Mouse (Mus musculus): ENCODE data around the gene Plekha7. TPM values are rescaled to one million over a fixed set of nuclear protein-coding genes. Genes with fewer than 3 reads are reported as not detected.
A peak's percentile ranks its signal among the peaks of the same experiment; 100 is the strongest.

Plekha7 gene
- polyA plus RNA-seq, 1 experiment from 2014 or later, result 10.4 TPM

DNA sequence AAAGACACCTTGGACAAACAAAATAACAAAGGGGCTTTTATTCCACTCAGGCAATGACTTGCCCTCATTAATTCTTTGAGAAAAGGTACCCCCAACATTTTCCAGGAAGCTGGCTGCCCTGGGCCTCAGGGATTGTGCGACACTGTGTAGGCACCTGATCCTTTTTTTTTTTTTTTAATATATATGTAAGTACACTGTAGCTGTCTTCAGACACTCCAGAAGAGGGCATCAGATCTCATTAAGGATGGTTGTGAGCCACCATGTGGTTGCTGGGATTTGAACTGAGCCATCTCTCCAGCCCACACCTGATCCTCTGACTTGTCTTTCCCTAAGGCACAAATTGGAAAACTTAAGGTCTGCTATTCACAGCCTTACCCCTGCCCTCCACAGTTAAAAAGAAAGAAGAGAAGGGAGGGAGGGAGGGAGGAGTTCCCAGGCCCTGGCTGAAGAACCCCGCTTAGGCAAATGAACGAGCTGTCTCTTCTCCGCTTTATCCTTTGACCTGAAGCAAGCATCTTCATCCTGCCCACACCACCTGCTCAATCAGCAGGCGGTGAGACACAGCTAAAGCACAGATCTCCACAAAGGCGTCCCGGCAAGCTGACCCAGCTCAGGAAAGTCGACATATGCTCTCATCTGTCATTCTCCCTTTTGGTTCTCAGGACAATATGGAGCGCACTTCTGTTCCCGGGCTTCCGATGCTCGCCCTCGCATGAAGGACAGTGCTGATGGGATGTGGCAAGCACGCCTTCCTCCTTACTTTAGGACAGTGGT is 85.0 kb downstream of the Plekha7 start:
- H3K4me2 ChIP-seq, result no peak overlapping the region
- H3K36me3 ChIP-seq (ENCODE audit: control insufficient read depth, insufficient read depth, low read length), result no peaks in the 10 kb centered on the region
- no peaks in the 10 kb centered on the region for H3K9me3 ChIP-seq (ENCODE audit: control insufficient read depth, low read length)
- no peak overlapping the region for H3K9ac ChIP-seq (ENCODE audit: low read length)
- DNase-seq (ENCODE audit: low spot score, missing footprints) (no peak), ATAC-seq (ENCODE audit: low FRiP score) (peak; percentile 64; the same call in 1 of the 2 replicates)
- no peak overlapping the region for H3K4me3 ChIP-seq (ENCODE audit: low read depth, low read length)
- 41% methylated on average over 14 of the region's 14 CpGs for WGBS
- H3K27ac ChIP-seq (ENCODE audit: low read depth, low read length), result no peak overlapping the region
- no peaks in the 10 kb centered on the region for H3K27me3 ChIP-seq (ENCODE audit: control insufficient read depth, insufficient read depth, low read length)
- peaks cover 9% of the 10 kb centered on the region for H3K4me1 ChIP-seq (ENCODE audit: control insufficient read depth, insufficient read depth, low read length)

DNA sequence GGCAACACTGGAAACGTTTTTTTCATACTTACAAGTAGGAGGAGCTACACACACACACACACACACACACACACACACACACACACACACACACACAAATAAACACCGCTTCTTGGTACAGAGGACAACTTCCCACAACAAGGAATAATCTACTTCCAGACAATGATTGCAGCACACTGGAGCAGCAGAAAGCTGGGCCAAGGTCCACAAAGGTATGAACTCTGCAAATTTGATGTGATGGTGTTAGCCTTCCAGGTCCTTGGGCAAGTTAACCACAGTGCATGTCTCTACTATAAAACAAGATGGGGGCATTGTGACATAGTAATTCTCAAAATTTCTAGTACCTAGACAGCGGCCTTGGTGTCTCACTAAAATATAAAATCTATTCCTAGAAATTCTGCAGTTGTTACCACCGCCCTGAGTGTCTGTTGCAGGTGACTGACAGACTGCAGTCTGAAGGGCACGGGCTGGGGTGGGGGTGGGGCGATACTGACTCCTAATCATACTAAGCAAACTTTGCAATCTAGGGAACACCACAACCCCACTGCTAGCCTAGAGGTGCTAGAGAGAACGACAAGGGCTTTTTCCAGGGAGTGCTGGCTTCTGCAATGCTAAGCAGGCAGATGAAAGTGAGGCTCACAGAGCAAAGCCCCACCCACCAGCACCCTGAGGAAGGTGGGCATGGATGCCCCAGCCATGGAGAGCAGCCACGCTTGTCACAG is 85.7 kb downstream of the Plekha7 start:
- no peaks in the 10 kb centered on the region for H3K27me3 ChIP-seq (ENCODE audit: control insufficient read depth, insufficient read depth, low read length)
- peaks cover 9% of the 10 kb centered on the region for H3K4me1 ChIP-seq (ENCODE audit: control insufficient read depth, insufficient read depth, low read length)
- H3K36me3 ChIP-seq (ENCODE audit: control insufficient read depth, insufficient read depth, low read length), result no peaks in the 10 kb centered on the region
- ATAC-seq (ENCODE audit: low FRiP score) (peak; percentile 52; the same call in 1 of the 2 replicates), DNase-seq (ENCODE audit: low spot score, missing footprints) (no peak)
- H3K9ac ChIP-seq (ENCODE audit: low read length), result no peak overlapping the region
- no peak overlapping the region for H3K27ac ChIP-seq (ENCODE audit: low read depth, low read length)
- no peaks in the 10 kb centered on the region for H3K9me3 ChIP-seq (ENCODE audit: control insufficient read depth, low read length)
- no peak overlapping the region for H3K4me3 ChIP-seq (ENCODE audit: low read depth, low read length)
- no peak overlapping the region for H3K4me2 ChIP-seq
- WGBS, result 63% methylated on average over 8 of the region's 8 CpGs

DNA sequence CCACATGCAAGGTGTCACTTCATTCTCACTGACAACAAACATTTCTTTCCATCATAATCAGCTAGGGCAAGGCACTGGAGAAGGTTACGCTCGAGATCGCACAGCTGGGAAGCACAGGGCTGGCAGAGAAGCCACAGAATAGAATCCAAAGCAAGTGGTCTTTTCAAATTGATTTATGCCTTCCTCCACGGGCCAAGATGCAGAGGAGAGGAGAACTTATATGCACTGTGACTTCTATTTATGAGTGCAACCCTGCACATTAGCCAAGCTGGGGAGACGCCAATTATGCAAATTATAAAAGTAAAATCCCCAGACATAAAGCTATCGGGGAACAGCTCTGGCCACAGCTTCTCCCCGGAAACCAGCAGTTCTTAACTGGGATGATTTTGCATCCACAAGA is 86.3 kb downstream of the Plekha7 start:
- H3K9me3 ChIP-seq (ENCODE audit: control insufficient read depth, low read length), result no peaks in the 10 kb centered on the region

GRCm38 (mm10) chr7:116220103-116220707 is 88.0 kb downstream of the Plekha7 start:
- WGBS, result 90% methylated on average over 12 of the region's 12 CpGs

More for the DNA sequence above, 86.3 kb downstream of the Plekha7 start:
- WGBS, result 68% methylated on average over 7 of the region's 7 CpGs
- no peaks in the 10 kb centered on the region for H3K36me3 ChIP-seq (ENCODE audit: control insufficient read depth, insufficient read depth, low read length)
- no peak overlapping the region for H3K4me2 ChIP-seq
- no peaks in the 10 kb centered on the region for H3K27me3 ChIP-seq (ENCODE audit: control insufficient read depth, insufficient read depth, low read length)
- H3K4me1 ChIP-seq (ENCODE audit: control insufficient read depth, insufficient read depth, low read length), result peaks cover 9% of the 10 kb centered on the region
- no peak overlapping the region for H3K27ac ChIP-seq (ENCODE audit: low read depth, low read length)
- H3K9ac ChIP-seq (ENCODE audit: low read length), result no peak overlapping the region
- ATAC-seq (ENCODE audit: low FRiP score) (no peak), DNase-seq (ENCODE audit: low spot score, missing footprints) (no peak)
- H3K4me3 ChIP-seq (ENCODE audit: low read depth, low read length), result no peak overlapping the region

GRCm38 (mm10) chr7:116217747-116218146 is 90.4 kb downstream of the Plekha7 start:
- WGBS, result 97% methylated on average over 7 of the region's 7 CpGs
- no peak for ATAC-seq (ENCODE audit: low FRiP score)

More at GRCm38 (mm10) chr7:116220103-116220707, 88.0 kb downstream of the Plekha7 start:
- Histone ChIP-seq H3K4me3 (ENCODE audit: low read depth, low read length) (no peak overlapping the region), H3K27ac (ENCODE audit: low read depth, low read length) (no peak overlapping the region), H3K27me3 (ENCODE audit: control insufficient read depth, insufficient read depth, low read length) (no peaks in the 10 kb centered on the region), H3K9me3 (ENCODE audit: control insufficient read depth, low read length) (no peaks in the 10 kb centered on the region; the same call in 1 of the 2 replicates), H3K9ac (ENCODE audit: low read length) (no peak overlapping the region), H3K36me3 (ENCODE audit: control insufficient read depth, insufficient read depth, low read length) (no peaks in the 10 kb centered on the region), H3K4me2 (no peak overlapping the region), H3K4me1 (ENCODE audit: control insufficient read depth, insufficient read depth, low read length) (peaks cover 9% of the 10 kb centered on the region)
- DNase-seq (ENCODE audit: low spot score, missing footprints), result no peak
- no peak for ATAC-seq (ENCODE audit: low FRiP score)

DNA sequence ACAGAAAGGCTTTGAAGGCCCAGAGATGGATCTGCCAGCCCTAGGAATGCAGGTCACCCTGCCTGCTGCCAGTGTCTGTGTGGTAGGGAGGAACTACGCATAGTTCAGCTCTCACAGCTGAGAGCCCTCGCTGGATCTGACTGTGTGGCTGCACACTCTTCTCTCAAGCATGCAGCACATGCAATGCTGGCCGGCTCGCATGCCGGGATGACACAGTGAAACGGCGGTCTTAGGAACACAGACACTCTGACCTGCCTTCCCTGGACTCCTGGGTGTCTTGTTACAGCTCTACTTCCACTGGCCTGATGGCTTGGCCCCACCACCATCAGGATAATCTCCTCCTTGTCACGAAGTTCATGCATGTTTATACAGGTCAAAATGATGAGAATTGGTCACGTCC is 96.3 kb downstream of the Plekha7 start:
- WGBS, result 21% methylated on average over 9 of the region's 9 CpGs
- H3K9me3 ChIP-seq (ENCODE audit: control insufficient read depth, low read length), result no peaks in the 10 kb centered on the region; the same call in 1 of the 2 replicates
- ATAC-seq (ENCODE audit: low FRiP score), result no peak
- DNase-seq (ENCODE audit: low spot score, missing footprints), result peak; percentile 89
- no peak overlapping the region for H3K4me3 ChIP-seq (ENCODE audit: low read depth, low read length)
- H3K4me2 ChIP-seq, result no peak overlapping the region
- peaks cover 25% of the 10 kb centered on the region for H3K4me1 ChIP-seq (ENCODE audit: control insufficient read depth, insufficient read depth, low read length)
- no peaks in the 10 kb centered on the region for H3K36me3 ChIP-seq (ENCODE audit: control insufficient read depth, insufficient read depth, low read length)
- H3K27me3 ChIP-seq (ENCODE audit: control insufficient read depth, insufficient read depth, low read length), result no peaks in the 10 kb centered on the region
- no peak overlapping the region for H3K9ac ChIP-seq (ENCODE audit: low read length)
- no peak overlapping the region for H3K27ac ChIP-seq (ENCODE audit: low read depth, low read length)

More at GRCm38 (mm10) chr7:116217747-116218146, 90.4 kb downstream of the Plekha7 start:
- Histone ChIP-seq H3K4me1 (ENCODE audit: control insufficient read depth, insufficient read depth, low read length) (peaks cover 3% of the 10 kb centered on the region), H3K36me3 (ENCODE audit: control insufficient read depth, insufficient read depth, low read length) (no peaks in the 10 kb centered on the region), H3K27me3 (ENCODE audit: control insufficient read depth, insufficient read depth, low read length) (no peaks in the 10 kb centered on the region), H3K4me2 (no peak overlapping the region), H3K4me3 (ENCODE audit: low read depth, low read length) (no peak overlapping the region), H3K9me3 (ENCODE audit: control insufficient read depth, low read length) (no peaks in the 10 kb centered on the region; the same call in 1 of the 2 replicates), H3K27ac (ENCODE audit: low read depth, low read length) (no peak overlapping the region), H3K9ac (ENCODE audit: low read length) (no peak overlapping the region)
- DNase-seq (ENCODE audit: low spot score, missing footprints), result no peak

DNA sequence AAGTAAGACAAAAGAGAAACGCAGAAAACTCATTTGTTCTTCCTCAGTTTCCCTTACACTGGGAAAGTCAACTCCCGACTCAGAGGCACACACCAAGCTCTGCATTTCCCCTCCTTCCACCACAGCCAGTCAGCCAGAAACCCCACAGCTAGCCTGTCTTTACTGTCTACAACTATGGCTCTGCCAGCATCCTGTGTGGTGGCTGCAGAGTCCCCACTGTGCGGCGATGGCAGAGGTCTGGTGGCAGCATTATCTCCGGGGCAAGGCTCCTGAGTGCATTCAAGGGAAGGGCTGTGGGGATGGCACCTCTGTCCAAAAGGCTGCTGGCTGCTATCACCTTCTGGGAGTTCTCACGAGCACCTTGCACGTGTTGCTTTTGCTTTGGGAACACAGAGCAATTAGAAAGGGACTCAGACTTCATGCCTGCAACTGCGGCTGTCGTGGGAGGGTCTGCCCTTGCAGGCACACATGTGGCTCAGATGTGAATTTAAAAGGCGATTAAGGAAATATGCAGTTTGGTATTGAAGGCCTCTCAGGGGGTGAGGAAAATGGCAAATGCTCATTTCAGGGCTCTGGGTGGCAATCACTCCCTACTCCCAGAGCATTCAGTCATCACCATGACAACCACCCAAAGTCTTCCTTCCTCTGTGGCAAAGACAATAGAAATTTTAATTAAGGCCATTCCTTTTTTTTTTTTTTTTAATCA is 98.1 kb downstream of the Plekha7 start:
- H3K4me1 ChIP-seq (ENCODE audit: control insufficient read depth, insufficient read depth, low read length), result peaks cover 25% of the 10 kb centered on the region

GRCm38 (mm10) chr7:116208880-116209279 is 99.3 kb downstream of the Plekha7 start:
- DNase-seq (ENCODE audit: low spot score, missing footprints) (no peak), ATAC-seq (ENCODE audit: low FRiP score) (no peak)
- Histone ChIP-seq H3K4me3 (ENCODE audit: low read depth, low read length) (no peak overlapping the region), H3K36me3 (ENCODE audit: control insufficient read depth, insufficient read depth, low read length) (no peaks in the 10 kb centered on the region), H3K9ac (ENCODE audit: low read length) (no peak overlapping the region), H3K9me3 (ENCODE audit: control insufficient read depth, low read length) (no peaks in the 10 kb centered on the region), H3K27me3 (ENCODE audit: control insufficient read depth, insufficient read depth, low read length) (no peaks in the 10 kb centered on the region), H3K4me1 (ENCODE audit: control insufficient read depth, insufficient read depth, low read length) (peaks cover 25% of the 10 kb centered on the region), H3K4me2 (no peak overlapping the region), H3K27ac (ENCODE audit: low read depth, low read length) (no peak overlapping the region)
- 55% methylated on average over 8 of the region's 8 CpGs for WGBS

More for the DNA sequence above, 98.1 kb downstream of the Plekha7 start:
- Histone ChIP-seq H3K27ac (ENCODE audit: low read depth, low read length) (no peak overlapping the region), H3K4me2 (no peak overlapping the region; the same call in 1 of the 2 replicates), H3K27me3 (ENCODE audit: control insufficient read depth, insufficient read depth, low read length) (no peaks in the 10 kb centered on the region), H3K4me3 (ENCODE audit: low read depth, low read length) (no peak overlapping the region), H3K9me3 (ENCODE audit: control insufficient read depth, low read length) (no peaks in the 10 kb centered on the region), H3K36me3 (ENCODE audit: control insufficient read depth, insufficient read depth, low read length) (no peaks in the 10 kb centered on the region), H3K9ac (ENCODE audit: low read length) (no peak overlapping the region)
- DNase-seq (ENCODE audit: low spot score, missing footprints) (peak; percentile 88), ATAC-seq (ENCODE audit: low FRiP score) (peak; percentile 63)
- 22% methylated on average over 10 of the region's 10 CpGs for whole genome bisulfite sequencing
